Mouse (Mus musculus) CH12.LX (cell line): ENCODE measurements around the gene Ggact. TPM values are rescaled to one million over a fixed set of nuclear protein-coding genes. Genes with fewer than 3 reads are reported as not detected.

Source experiments
- DNase-seq: peaks from one replicate; pipeline ENCODE4 v3.0.0-alpha.2; 2013; ENCODE audit errors: extremely low read depth
- H3K27ac ChIP-seq: 2 replicates; pipeline ENCODE4 v1.5.1; 2012; ENCODE audit warnings: low read depth, mild to moderate bottlenecking, control low read depth, moderate library complexity; ENCODE audit not compliant: insufficient read depth
- H3K27me3 ChIP-seq: replicated peaks from 2 replicates; pipeline ENCODE3; 2012; ENCODE audit warnings: inconsistent platforms
- H3K36me3 ChIP-seq, 2 experiments: replicated peaks in 1 of 2; 2 replicates each; pipeline versions ENCODE3 to v1.6.1; 2012; ENCODE audit warnings: inconsistent platforms in 1 of 2, low read length in 1 of 2, mild to moderate bottlenecking in 1 of 2, mixed read lengths in 1 of 2, moderate library complexity in 1 of 2; ENCODE audit not compliant: control insufficient read depth in 1 of 2, insufficient read depth in 1 of 2
- H3K4me1 ChIP-seq, 2 experiments: 2 replicates each; pipeline ENCODE4 v1.6.1; 2012; ENCODE audit warnings: inconsistent platforms in 1 of 2, moderate library complexity in 1 of 2; ENCODE audit not compliant: insufficient read depth in 2 of 2, control insufficient read depth in 1 of 2
- H3K4me2 ChIP-seq: 2 replicates; pipeline ENCODE4 v1.6.1; 2012; ENCODE audit warnings: low read depth, mild to moderate bottlenecking, control low read depth; ENCODE audit not compliant: poor library complexity, insufficient read depth, severe bottlenecking
- H3K4me3 ChIP-seq, 3 experiments: fragments of 150-350 bp in 1 of 3; sonication (generic) in 1 of 3; replicated peaks in 1 of 3; 2 replicates each; pipeline versions ENCODE3 to v1.5.1; 2011 to 2012; ENCODE audit warnings: low read depth in 2 of 3, low read length in 2 of 3, mild to moderate bottlenecking in 2 of 3, moderate library complexity in 2 of 3, control low read depth in 1 of 3, improper control_type of control experiment in 1 of 3, inconsistent platforms in 1 of 3, mixed read lengths in 1 of 3; ENCODE audit not compliant: poor library complexity in 1 of 3
- H3K79me2 ChIP-seq: replicated peaks from 2 replicates; pipeline ENCODE4 v1.6.1; 2012; ENCODE audit warnings: mild to moderate bottlenecking, moderate library complexity; ENCODE audit not compliant: control insufficient read depth, poor library complexity, insufficient read depth, severe bottlenecking; ENCODE audit errors: extremely low read depth
- H3K9ac ChIP-seq: 2 replicates; pipeline ENCODE4 v1.6.1; 2012; ENCODE audit warnings: low read depth, mild to moderate bottlenecking, control low read depth, moderate library complexity; ENCODE audit not compliant: insufficient read depth
- H3K9me3 ChIP-seq: replicated peaks from 2 replicates; pipeline ENCODE3; 2012; ENCODE audit warnings: low read length, inconsistent platforms, mixed read lengths
- CHD1 ChIP-seq: IDR thresholded peaks from 2 replicates; pipeline ENCODE4 v1.6.1; 2012; ENCODE audit warnings: low read depth, low read length, improper control_type of control experiment, inconsistent platforms
- ETS1 ChIP-seq: conservative IDR thresholded peaks from 2 replicates; pipeline ENCODE4 v1.6.1; 2012; ENCODE audit warnings: low read depth, mild to moderate bottlenecking, inconsistent platforms, low read length, improper control_type of control experiment, moderate library complexity
- HCFC1 ChIP-seq: IDR thresholded peaks from 2 replicates; pipeline ENCODE4 v1.6.1; 2012; ENCODE audit warnings: low read depth, mild to moderate bottlenecking, inconsistent platforms, low read length, improper control_type of control experiment
- MAFK ChIP-seq: IDR thresholded peaks from 2 replicates; pipeline ENCODE4 v1.6.1; 2011; ENCODE audit warnings: low read length, improper control_type of control experiment; ENCODE audit not compliant: insufficient replicate concordance
- MAZ ChIP-seq: IDR thresholded peaks from 2 replicates; pipeline ENCODE4 v1.6.1; 2012; ENCODE audit warnings: low read depth, mild to moderate bottlenecking, inconsistent platforms, low read length, improper control_type of control experiment, moderate library complexity
- MEF2A ChIP-seq: IDR thresholded peaks from 2 replicates; pipeline ENCODE4 v1.6.1; 2014; ENCODE audit warnings: low read depth, mild to moderate bottlenecking, inconsistent platforms, low read length, improper control_type of control experiment, borderline replicate concordance
- TBP ChIP-seq: conservative IDR thresholded peaks from 2 replicates; pipeline ENCODE4 v1.6.1; 2011; ENCODE audit warnings: low read depth, low read length, improper control_type of control experiment
- ZC3H11A ChIP-seq: IDR thresholded peaks from 2 replicates; pipeline ENCODE4 v1.6.1; 2012; ENCODE audit warnings: low read depth, mild to moderate bottlenecking, inconsistent platforms, low read length, improper control_type of control experiment
- dilution Hi-C: fragments of 300-500 bp; cut with MboI; formaldehyde crosslinking; loops from 2 replicates; pipeline ENCODE4 v1.14.3; 2020; ENCODE audit warnings: low sequenced_read_pairs; ENCODE audit not compliant: extremely low pct_unique_long_range_greater_than_20kb, extremely low pct_ligation_motif_present
- in situ Hi-C: fragments of 300-500 bp; cut with MboI; formaldehyde crosslinking; loops from 3 replicates; pipeline ENCODE4 v1.14.3; 2019; ENCODE audit warnings: low sequenced_read_pairs, low pct_ligation_motif_present, low pct_unique_long_range_greater_than_20kb, mixed read lengths
- polyA plus RNA-seq: library from polyadenylated mRNA; unstranded; fragments of >175 nt; gene quantifications from 2 replicates; pipeline ENCODE4 v1.2.1, GENCODE M21; 2012; ENCODE audit warnings: low read depth; ENCODE audit not compliant: insufficient read length
- total RNA-seq, 2 experiments: library from RNA; depleted of rRNA; stranded (reverse); fragments of 300-350 nt in 1 of 2; fragments of >200 nt in 1 of 2; gene quantifications; 2 replicates each; pipeline ENCODE4 v1.2.3; 2012 to 2014

The Ggact gene
- total and polyA plus RNA-seq, 3 experiments, result 30.6 to 40.3 (median 31.7) TPM

DNA sequence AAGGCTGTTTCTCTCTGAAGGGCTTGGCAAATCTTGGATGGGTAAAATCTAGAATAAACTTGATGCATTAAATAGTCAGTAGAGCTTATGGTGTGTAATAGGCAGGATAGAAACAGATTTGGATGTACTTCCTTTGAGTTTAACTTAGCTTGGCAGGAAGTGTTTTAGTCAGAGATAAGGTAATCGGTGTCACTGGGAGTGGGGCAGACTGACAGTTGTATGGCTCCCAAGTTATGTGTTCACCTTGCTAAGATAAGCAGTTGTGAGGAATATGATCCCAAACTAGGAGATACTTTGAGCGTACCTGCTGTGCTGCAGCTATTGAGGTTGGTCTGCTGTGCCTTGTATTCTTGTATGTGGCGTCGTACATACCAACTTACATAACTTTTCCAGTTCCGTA, 147.1 kb downstream of the Ggact start:
- H3K4me2 ChIP-seq, result no peak overlapping the region
- in situ Hi-C loops, result no loop called here
- no peaks in the 10 kb centered on the region for H3K27me3 ChIP-seq
- H3K27ac ChIP-seq, result no peak overlapping the region
- no peaks in the 10 kb centered on the region for H3K9me3 ChIP-seq
- dilution Hi-C loops, result no loop called here
- peaks cover 2% of the 10 kb centered on the region; the same call in 1 of the 2 replicates for H3K79me2 ChIP-seq
- peaks cover 0 to 8% of the 10 kb centered on the region in 2 experiments; a peak in 2 of 4 replicates for H3K4me1 ChIP-seq
- TF ChIP-seq MEF2A, result no peak
- TF ChIP-seq HCFC1, result no peak
- TF ChIP-seq ETS1, result no peak
- TF ChIP-seq MAZ, result no peak
- TF ChIP-seq CHD1, result no peak
- no peak for TF ChIP-seq ZC3H11A
- no peak for TF ChIP-seq MAFK
- no peak for TF ChIP-seq TBP
- H3K36me3 ChIP-seq, result no peaks in the 10 kb centered on the region
- H3K9ac ChIP-seq, result no peak overlapping the region
- no peak overlapping the region for H3K4me3 ChIP-seq
- no peak for DNase-seq

Other genes starting within 250 kb of the Ggact start
- gene Tmtc4, start 70.3 kb upstream of the Ggact start, total RNA-seq (2012; rRNA removed), result 2.8 and 3.3 TPM in 2 replicates
- 2.7 and 3.0 TPM in 2 replicates for gene Tmtc4, start 70.3 kb upstream of the Ggact start, total RNA-seq (2014; rRNA removed)
- 1.1 and 1.4 TPM in 2 replicates for gene Tmtc4, start 70.3 kb upstream of the Ggact start, polyA plus RNA-seq